Mouse (Mus musculus) kidney, adult 2 months (tissue): ENCODE measurements around the gene Lpin2. TPM values are rescaled to one million over a fixed set of nuclear protein-coding genes. Genes with fewer than 3 reads are reported as not detected.

Experiments used
- DNase-seq: peaks from one replicate; pipeline ENCODE4 v3.0.0; 2021
- H3K27ac ChIP-seq: fragments of 200-500 bp; 2 replicates; pipeline ENCODE4 v1.5.1; 2012; ENCODE audit warnings: low read depth, low read length, control low read depth, inconsistent platforms; ENCODE audit not compliant: insufficient read depth
- H3K27me3 ChIP-seq: fragments of 200-500 bp; replicated peaks from 2 replicates; pipeline ENCODE4 v1.6.1; 2012; ENCODE audit warnings: mild to moderate bottlenecking, moderate library complexity, low read length, inconsistent platforms; ENCODE audit not compliant: control insufficient read depth, insufficient read depth
- H3K36me3 ChIP-seq: fragments of 200-500 bp; 2 replicates; pipeline ENCODE4 v1.6.1; 2012; ENCODE audit warnings: mild to moderate bottlenecking, moderate library complexity, low read length, inconsistent platforms; ENCODE audit not compliant: control insufficient read depth, insufficient read depth
- H3K4me1 ChIP-seq: fragments of 200-500 bp; 2 replicates; pipeline ENCODE4 v1.6.1; 2011; ENCODE audit warnings: low read length; ENCODE audit not compliant: control insufficient read depth, insufficient read depth
- H3K4me3 ChIP-seq: fragments of 200-500 bp; 2 replicates; pipeline ENCODE4 v1.5.1; 2011; ENCODE audit warnings: mild to moderate bottlenecking, low read depth, low read length, control low read depth; ENCODE audit not compliant: insufficient read depth
- CTCF ChIP-seq: fragments of 200-500 bp; conservative IDR thresholded peaks from 2 replicates; pipeline ENCODE4 v1.5.1; 2011; ENCODE audit warnings: low read depth, mild to moderate bottlenecking, control low read depth, low read length, moderate library complexity, mixed read lengths; ENCODE audit not compliant: insufficient read depth, insufficient read length
- POLR2A ChIP-seq: fragments of 200-500 bp; IDR thresholded peaks from one replicate; pipeline ENCODE4 v1.6.1; 2011; ENCODE audit warnings: low read depth, low read length, control low read depth
- WGBS: fragments of 180-500 bp; shearing (Covaris S2); methylation state at CpG from one replicate; pipeline ENCODE4 v1.1.7; 2018; 5-methylcytosine and 5-hydroxymethylcytosine counted together
- polyA plus RNA-seq: library from polyadenylated mRNA; depleted of rRNA; stranded (reverse); fragments of >200 nt; gene quantifications from 2 replicates; pipeline ENCODE4 v1.2.3, GENCODE M21; 2012

Gene Lpin2
- polyA plus RNA-seq, 1 experiment, result 17.7 TPM

DNA sequence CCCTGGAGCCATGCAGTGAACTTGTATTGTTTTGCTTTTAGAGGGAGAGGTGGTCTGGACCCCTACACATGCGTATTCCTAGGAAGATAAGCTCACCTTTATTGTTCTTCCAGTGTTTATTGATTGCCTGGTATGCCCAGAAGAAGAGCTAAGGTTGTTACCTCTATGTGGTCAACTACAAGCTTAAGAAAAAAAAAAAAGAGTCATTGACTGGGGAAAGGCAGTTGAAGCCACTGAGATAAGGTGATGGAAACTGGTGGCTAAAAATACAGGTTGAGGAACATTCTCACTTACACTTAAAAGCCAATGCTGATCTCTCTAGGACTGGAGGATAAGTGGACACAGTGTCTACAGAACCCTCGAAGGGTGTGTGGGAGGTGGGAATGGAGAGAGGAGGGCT lies 4.4 kb upstream of the Lpin2 start:
- Histone ChIP-seq H3K4me1 (peaks cover 7% of the 10 kb centered on the region; the same call in 1 of the 2 replicates), H3K27ac (no peak overlapping the region), H3K4me3 (no peak overlapping the region), H3K36me3 (no peaks in the 10 kb centered on the region), H3K27me3 (no peaks in the 10 kb centered on the region)
- TF ChIP-seq POLR2A (no peak), CTCF (no peak)
- 87% methylated on average over 2 of the region's 2 CpGs for WGBS
- DNase-seq, result no peak

- H3K4me3 ChIP-seq, result no peak overlapping the region
- DNase-seq, result no peak
- TF ChIP-seq CTCF, result no peak
- TF ChIP-seq POLR2A, result no peak
- H3K36me3 ChIP-seq, result no peaks in the 10 kb centered on the region
- H3K27ac ChIP-seq, result 0 out of 2 replicates have a peak overlapping the region, but pooled peaks have one; percentile 24
- no peaks in the 10 kb centered on the region for H3K27me3 ChIP-seq
- peaks cover 7% of the 10 kb centered on the region; the same call in 1 of the 2 replicates for H3K4me1 ChIP-seq
- 44% methylated on average over 10 of the region's 10 CpGs for WGBS
Measured at GRCm38 (mm10) chr17:71178530-71179181, 3.7 kb upstream of the Lpin2 start.

DNA sequence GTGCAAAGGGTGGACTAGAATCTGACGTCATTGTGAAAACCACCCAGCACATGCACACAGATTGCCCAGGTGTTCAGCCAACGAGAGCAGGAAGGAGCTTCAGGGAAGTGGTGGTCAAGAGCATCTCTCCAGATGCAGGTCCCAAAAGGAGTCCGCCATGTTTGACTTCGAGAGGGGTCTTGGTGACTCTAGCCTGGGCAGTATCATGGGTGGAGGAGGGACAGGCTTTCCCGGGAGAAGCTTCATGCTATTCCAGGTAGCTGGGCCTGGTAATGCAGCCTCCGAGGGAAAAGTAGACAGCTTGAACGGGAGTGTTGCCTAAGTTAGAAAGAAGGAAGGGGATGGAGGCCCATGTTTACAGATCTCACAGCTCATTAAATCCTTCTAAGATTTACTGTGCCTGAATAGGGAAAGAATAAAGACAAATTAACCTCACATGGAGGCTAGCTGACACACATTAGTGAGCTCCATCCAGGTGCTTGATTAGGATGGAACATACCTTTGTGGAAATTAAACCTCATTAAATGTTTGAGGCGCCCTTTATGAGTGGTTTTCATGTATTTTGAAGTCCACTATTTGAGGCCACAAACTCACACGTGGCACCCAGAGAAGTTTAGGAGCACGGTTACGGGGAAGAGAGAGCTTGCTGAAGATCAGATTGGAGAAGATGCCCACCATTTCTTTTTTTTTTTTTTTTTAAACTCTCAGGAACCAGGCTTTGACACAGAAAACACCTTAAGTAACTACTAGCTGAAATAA lies 2.6 kb upstream of the Lpin2 start:
- H3K36me3 ChIP-seq, result no peaks in the 10 kb centered on the region
- peaks cover 7% of the 10 kb centered on the region; the same call in 1 of the 2 replicates for H3K4me1 ChIP-seq
- TF ChIP-seq CTCF (no peak), POLR2A (no peak)
- DNase-seq, result no peak
- no peak overlapping the region for H3K27ac ChIP-seq
- H3K4me3 ChIP-seq, result no peak overlapping the region
- WGBS, result 73% methylated on average over 11 of the region's 11 CpGs
- no peaks in the 10 kb centered on the region for H3K27me3 ChIP-seq

- TF ChIP-seq CTCF (no peak), POLR2A (no peak)
- H3K27ac ChIP-seq, result no peak overlapping the region
- H3K36me3 ChIP-seq, result no peaks in the 10 kb centered on the region
- peaks cover 14% of the 10 kb centered on the region; the same call in 1 of the 2 replicates for H3K4me1 ChIP-seq
- no peak overlapping the region for H3K4me3 ChIP-seq
- 97% methylated on average over 4 of the region's 4 CpGs for WGBS
- no peak for DNase-seq
- no peaks in the 10 kb centered on the region for H3K27me3 ChIP-seq
Measured at GRCm38 (mm10) chr17:71180601-71181000, 1.8 kb upstream of the Lpin2 start.

DNA sequence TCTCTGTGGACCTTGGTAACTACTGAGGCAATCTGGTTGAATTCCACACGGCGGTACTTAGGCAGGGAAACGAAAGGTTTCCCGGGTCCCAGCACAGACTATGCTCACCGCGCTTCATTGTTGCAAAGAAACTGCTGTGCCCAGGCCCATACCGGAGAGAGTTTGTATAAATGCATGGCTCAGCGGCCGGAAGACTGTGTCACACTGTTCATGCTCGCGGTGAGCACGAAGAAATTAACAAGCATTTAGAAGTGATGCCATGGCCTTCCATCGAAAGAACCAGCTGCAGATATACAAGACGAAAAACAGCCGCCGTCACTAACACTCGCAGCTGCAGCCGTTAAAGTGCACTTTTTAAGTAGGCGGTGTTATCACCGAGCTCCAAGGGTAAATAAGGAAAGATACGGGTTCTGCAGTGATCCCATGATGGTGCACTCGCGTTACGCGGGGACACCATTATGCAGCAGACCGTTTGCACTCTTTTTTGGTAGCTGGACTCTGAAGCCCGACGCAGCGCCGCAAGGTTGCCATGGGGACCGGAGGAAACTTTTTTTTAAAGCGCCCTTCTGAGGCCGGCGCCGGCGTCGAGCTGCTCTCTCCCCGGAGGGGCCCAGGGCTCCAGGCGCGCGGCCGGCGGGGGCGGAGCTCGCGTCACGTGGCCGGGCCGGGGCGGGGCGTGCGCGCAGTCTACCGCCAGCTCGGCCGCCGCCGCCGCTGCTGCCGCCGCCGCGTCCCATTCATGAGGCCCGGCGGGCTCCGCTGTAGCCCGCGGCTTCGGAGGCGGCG lies 704 bp downstream of the Lpin2 start:
- H3K4me3 ChIP-seq, result peak overlapping the region; percentile 99
- no peaks in the 10 kb centered on the region for H3K36me3 ChIP-seq
- TF ChIP-seq CTCF (no peak), POLR2A (peak; percentile 6)
- peak; percentile 96 for DNase-seq
- H3K27ac ChIP-seq, result peak overlapping the region; percentile 88
- under 1% methylated on average over 71 of the region's 71 CpGs for WGBS
- H3K27me3 ChIP-seq, result no peaks in the 10 kb centered on the region
- H3K4me1 ChIP-seq, result peaks cover 28% of the 10 kb centered on the region

GRCm38 (mm10) chr17:71183657-71184261 lies 1.4 kb downstream of the Lpin2 start:
- Histone ChIP-seq H3K27me3 (no peaks in the 10 kb centered on the region), H3K36me3 (no peaks in the 10 kb centered on the region), H3K27ac (peak overlapping the region; percentile 88), H3K4me1 (peaks cover 28% of the 10 kb centered on the region), H3K4me3 (peak overlapping the region; percentile 99)
- WGBS, result under 1% methylated on average over 79 of the region's 79 CpGs
- no peak for DNase-seq
- TF ChIP-seq CTCF (no peak), POLR2A (no peak)
